1 mouse cellular context compared by ENCODE assay signal in the genomic region with DNA sequence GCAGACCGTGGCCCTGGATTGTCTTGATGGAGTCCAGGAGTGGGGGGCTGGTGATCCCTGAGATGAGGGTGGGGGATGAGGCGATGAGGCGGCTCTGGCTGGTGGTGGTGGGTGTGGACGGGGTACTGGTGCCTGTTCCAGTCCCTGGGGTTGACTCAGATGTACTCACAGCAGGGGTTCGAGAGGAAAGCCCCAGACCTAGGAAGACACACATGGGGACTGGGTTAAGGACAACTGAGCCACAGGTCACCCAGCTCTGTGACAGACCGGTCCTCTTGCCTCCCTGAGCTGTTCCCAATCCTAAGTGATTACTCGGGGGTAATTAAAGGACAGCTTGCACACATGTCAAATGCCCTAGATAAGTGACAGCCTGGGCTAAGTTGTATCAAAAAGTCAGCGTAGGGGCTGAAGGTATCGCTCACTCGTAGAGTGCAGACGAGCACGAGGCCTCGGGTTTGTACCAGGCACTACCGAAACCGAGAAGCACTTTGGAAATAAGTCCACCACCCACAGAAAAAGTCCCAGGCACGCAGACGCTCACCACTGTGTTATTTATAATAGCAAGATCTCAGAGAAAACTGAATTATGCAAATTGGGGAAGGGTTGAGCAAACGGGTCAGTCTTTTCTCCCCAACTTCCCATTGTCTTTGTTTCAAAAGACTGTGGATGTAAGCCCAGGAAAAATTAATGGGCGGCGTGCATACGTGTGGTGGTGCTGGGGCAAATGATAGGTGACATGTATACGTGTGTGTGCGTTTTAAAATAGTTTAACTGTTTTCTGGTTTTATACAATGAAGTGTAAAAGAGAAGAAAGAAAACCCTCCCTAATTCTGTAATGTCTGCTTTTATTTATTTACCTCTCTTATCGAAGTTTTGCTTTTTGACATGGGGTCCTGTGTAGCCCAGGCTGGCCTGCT.
A peak's percentile ranks its signal among the peaks of the same experiment; 100 is the strongest.
TF ChIP-seq lines count a peak whose summit lies in the region.

No protein-coding gene starts in this region.

TF ChIP-seq in CH12.LX, 34 proteins besides CTCF, POLR2A, EP300 and RAD21 (continued from another document):
- TF ChIP-seq MEF2A (IDR thresholded peaks at IDR 0.05; ENCODE audit: borderline replicate concordance, low read depth, low read length) (peak; percentile 96), ZNF384 (IDR thresholded peaks at IDR 0.05; ENCODE audit: low read depth, low read length) (peak; percentile 22), TCF12 (IDR thresholded peaks at IDR 0.05; ENCODE audit: low read depth, low read length) (peak; percentile 88), E2F4 (IDR thresholded peaks at IDR 0.05; ENCODE audit: insufficient replicate concordance, low read depth, low read length) (peak; percentile 32; the same call in 1 of the 2 replicates), ZMIZ1 (IDR thresholded peaks at IDR 0.05; ENCODE audit: low read depth, low read length) (0 out of 2 replicates have a peak, but pooled peaks have one; percentile 45), POLR2AphosphoS2 (IDR thresholded peaks at IDR 0.05; ENCODE audit: low read depth, low read length) (no peak; the same call in 1 of the 2 replicates), MAZ (IDR thresholded peaks at IDR 0.05; ENCODE audit: low read depth, low read length) (no peak), CHD2 (IDR thresholded peaks at IDR 0.05; ENCODE audit: low read length) (peak; percentile 72; the same call in 1 of the 2 replicates), CHD1 (IDR thresholded peaks at IDR 0.05; ENCODE audit: low read depth, low read length) (peak; percentile 69; the same call in 1 of the 2 replicates), MAX (IDR thresholded peaks at IDR 0.05; ENCODE audit: low read length) (peak; percentile 89), JUN (IDR thresholded peaks at IDR 0.05; ENCODE audit: insufficient read depth, low read depth, low read length) (peak; percentile 67), UBTF (IDR thresholded peaks at IDR 0.05; ENCODE audit: low read depth, low read length) (no peak), PAX5 (IDR thresholded peaks at IDR 0.05; ENCODE audit: low read length) (no peak), ZKSCAN1 (IDR thresholded peaks at IDR 0.05; ENCODE audit: borderline replicate concordance, low read depth, low read length) (no peak), NRF1 (IDR thresholded peaks at IDR 0.05; ENCODE audit: low read depth, low read length) (0 out of 2 replicates have a peak, but pooled peaks have one; percentile 23), JUND (conservative IDR thresholded peaks at IDR 0.05; ENCODE audit: low read depth, low read length) (peak; percentile 77), IRF4 (IDR thresholded peaks at IDR 0.05; ENCODE audit: low read depth, low read length) (peak; percentile 97), SMC3 (IDR thresholded peaks at IDR 0.05; ENCODE audit: low read depth, low read length) (peak; percentile 3; the same call in 1 of the 2 replicates)
